17 mouse cellular contexts compared by ENCODE assay signal in the genomic region with DNA sequence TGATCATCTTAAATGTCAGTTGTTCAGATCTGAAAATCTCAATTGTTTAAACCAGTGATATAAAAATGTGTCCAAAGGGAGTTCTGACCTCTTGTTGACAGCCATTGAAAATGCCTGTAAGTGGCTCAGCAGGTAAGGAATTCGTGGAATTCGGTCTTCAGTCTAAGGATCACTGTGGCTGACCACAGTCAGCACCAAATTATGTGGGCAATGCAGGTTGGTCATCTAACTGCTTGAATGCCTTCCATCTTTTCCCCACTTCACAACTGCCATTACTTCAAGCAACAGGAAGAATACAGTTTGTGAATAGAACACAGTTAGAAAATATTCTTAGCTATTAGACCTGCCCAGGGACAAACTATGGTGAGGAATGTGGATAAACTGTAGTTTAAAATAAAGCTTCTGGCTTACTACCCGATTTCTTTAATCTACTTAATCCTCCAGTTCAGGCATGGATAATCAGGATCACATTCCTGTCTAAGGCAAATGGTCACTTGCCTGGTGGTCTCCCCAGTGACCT. TPM values are rescaled to one million over a fixed set of nuclear protein-coding genes. Genes with fewer than 3 reads are reported as not detected.
DNase-seq lines count a peak whose midpoint lies in the region; ATAC-seq and TF ChIP-seq lines count a peak whose summit lies in the region.
"Had no signal": no experiment of that assay in that cellular context is flagged by ENCODE, and none has a peak within 500 bp of the region (broad histone marks: within the 10 kb centered on the region; RNA-seq: fewer than 3 reads in every experiment).

No protein-coding gene starts in this region.

- 27% methylated on average over 3 of the region's 3 CpGs for WGBS in kidney, adult 2 months
- 58% methylated on average over 3 of the region's 3 CpGs for WGBS in kidney, embryonic 16.5 days

- no peak for TF ChIP-seq CTCF in kidney, adult 2 months (conservative IDR thresholded peaks at IDR 0.05; ENCODE audit: insufficient read depth, insufficient read length, low read depth, low read length)
- TF ChIP-seq CTCF in layer of hippocampus, adult 2 months (conservative IDR thresholded peaks at IDR 0.05) = no peak

- peak; percentile 81 for DNase-seq in kidney, adult 2 months
- DNase-seq in 3134 (ENCODE audit: extremely low read depth, insufficient read length, low spot score) (peak; percentile 61), NIH3T3 (ENCODE audit: low read depth) (peak; percentile 39)
- peak; percentile 13 for DNase-seq in lung, postnatal 10 days
- DNase-seq in layer of hippocampus, adult 2 months (ENCODE audit: low spot score in 2 of 2) = no peak
- DNase-seq: cerebellum, postnatal 36 days; gastrocnemius, postnatal 36 days; heart, postnatal 36 days; thymus, postnatal 36 days had no signal

- H3K9ac ChIP-seq in kidney, embryonic 16.5 days (replicated peaks; ENCODE audit: low read length) = no peak overlapping the region
- H3K9ac ChIP-seq: embryonic facial prominence, embryonic 13.5 days; heart, embryonic 12.5 days; liver, embryonic 14.5 days; midbrain, embryonic 12.5 days had no signal

- no peak for ATAC-seq in kidney, embryonic 16.5 days (ENCODE audit: low FRiP score, low TSS enrichment)
- no peak for ATAC-seq in megakaryocyte progenitor cell, adult 5-6 weeks (replicated peaks; ENCODE audit: poor library complexity)
- ATAC-seq: CD4-positive, CD25-positive, alpha-beta regulatory T cell, adult 4 months; hindbrain, postnatal 0 days had no signal

- H3K36me3 ChIP-seq in kidney, adult 2 months (ENCODE audit: control insufficient read depth, insufficient read depth, low read length) = no peaks in the 10 kb centered on the region
- H3K36me3 ChIP-seq in kidney, embryonic 16.5 days (ENCODE audit: insufficient read depth, low read length) = no peaks in the 10 kb centered on the region
- H3K36me3 ChIP-seq: embryonic facial prominence, embryonic 13.5 days; heart, embryonic 12.5 days; midbrain, embryonic 12.5 days had no signal

- no peak overlapping the region for H3K4me2 ChIP-seq in kidney, embryonic 16.5 days (replicated peaks; ENCODE audit: low read depth, low read length)
- H3K4me2 ChIP-seq: embryonic facial prominence, embryonic 13.5 days; heart, embryonic 12.5 days; midbrain, embryonic 12.5 days had no signal

- TF ChIP-seq POLR2A in kidney, adult 2 months (IDR thresholded peaks at IDR 0.05; ENCODE audit: low read depth, low read length) = no peak

- H3K4me1 ChIP-seq in kidney, adult 2 months (ENCODE audit: control insufficient read depth, insufficient read depth, low read length) = peaks cover 22% of the 10 kb centered on the region
- no peaks in the 10 kb centered on the region for H3K4me1 ChIP-seq in kidney, embryonic 16.5 days (ENCODE audit: insufficient read depth, low read length)
- H3K4me1 ChIP-seq: midbrain, embryonic 12.5 days had no signal

- no peaks in the 10 kb centered on the region for H3K27me3 ChIP-seq in kidney, adult 2 months (replicated peaks; ENCODE audit: control insufficient read depth, insufficient read depth, low read length)
- H3K27me3 ChIP-seq in kidney, embryonic 16.5 days (ENCODE audit: insufficient read depth, low read length) = no peaks in the 10 kb centered on the region
- H3K27me3 ChIP-seq: embryonic facial prominence, embryonic 13.5 days; heart, embryonic 12.5 days had no signal

- no peak overlapping the region for H3K4me3 ChIP-seq in kidney, adult 2 months (ENCODE audit: insufficient read depth, low read depth, low read length)
- no peak overlapping the region for H3K4me3 ChIP-seq in kidney, embryonic 16.5 days (ENCODE audit: low read length)
- H3K4me3 ChIP-seq in layer of hippocampus, adult 2 months = no peak overlapping the region
- H3K4me3 ChIP-seq: embryonic facial prominence, embryonic 13.5 days; heart, embryonic 12.5 days; midbrain, embryonic 12.5 days had no signal

- peak overlapping the region; percentile 35; the same call in 1 of the 2 replicates for H3K27ac ChIP-seq in kidney, adult 2 months (ENCODE audit: insufficient read depth, low read depth, low read length)
- H3K27ac ChIP-seq in kidney, embryonic 16.5 days (ENCODE audit: low read length) = no peak overlapping the region
- no peak overlapping the region for H3K27ac ChIP-seq in layer of hippocampus, adult 2 months
- H3K27ac ChIP-seq: embryonic facial prominence, embryonic 13.5 days; hindbrain, postnatal 0 days; liver, embryonic 14.5 days; midbrain, embryonic 12.5 days had no signal

- no peaks in the 10 kb centered on the region for H3K9me3 ChIP-seq in kidney, embryonic 16.5 days (ENCODE audit: low read length)
- H3K9me3 ChIP-seq: embryonic facial prominence, embryonic 13.5 days; heart, embryonic 12.5 days; midbrain, embryonic 12.5 days had no signal

RNA-seq across cellular contexts. Expression of a gene that starts 8.4 kb away (rescaled TPM):
- 7.3 and 7.4 TPM in 2 replicates for polyA plus RNA-seq in kidney, adult 2 months (2012; rRNA removed)
- polyA plus RNA-seq in kidney, embryonic 16.5 days (2015; fragmentation: Nextera tagmentation; extraction: Ambion mirVana) = 0.81 and 0.90 TPM in 2 replicates
- total RNA-seq in megakaryocyte progenitor cell, adult 5-6 weeks (2015) = 12.3 and 13.5 TPM in 2 replicates
- 4.6 and 5.3 TPM in 2 replicates for total RNA-seq in megakaryocyte progenitor cell, adult 5-6 weeks (2017)
- 10 to 100 TPM; 28.2 to 28.3 TPM for total RNA-seq in layer of hippocampus, adult 2 months (2021)

Comparison
In these comparisons a context has a peak if more than half of its experiments do, and no peak if none do; other contexts are left out.
1. DNase-seq: peak in kidney, adult 2 months (single experiment), 3134 (single experiment), NIH3T3 (single experiment) and lung, postnatal 10 days (single experiment); none in layer of hippocampus, adult 2 months (0 of 2).